Comparison of ENCODE assay signal across 8 mouse cellular contexts in genomic region chr16:4683581-4684456, GRCm38 (mm10). TPM values are rescaled to one million over a fixed set of nuclear protein-coding genes. Genes with fewer than 3 reads are reported as not detected.
DNase-seq lines count a peak whose midpoint lies in the region; ATAC-seq and TF ChIP-seq lines count a peak whose summit lies in the region.

No protein-coding gene starts in this region.

- no peak for TF ChIP-seq CTCF in bone marrow macrophage, adult 2 months (IDR thresholded peaks at IDR 0.05; ENCODE audit: low read depth, low read length)
- TF ChIP-seq CTCF in embryonic fibroblast, embryonic 13.5 days (IDR thresholded peaks at IDR 0.05; ENCODE audit: borderline replicate concordance, insufficient read depth, low read length) = no peak

- DNase-seq in A20 (ENCODE audit: low read depth, low spot score) = peak; percentile 99
- peak; percentile 94 to 95 for DNase-seq in heart, adult 9 months (ENCODE audit: low spot score in 2 of 2)
- DNase-seq in monocyte, adult 2 months (ENCODE audit: low read depth in 1 of 2, low spot score in 2 of 2) = peak; percentile 78 to 92
- DNase-seq in spleen, postnatal 36 days (ENCODE audit: low spot score in 2 of 2) = peak; percentile 95 to 96

- TF ChIP-seq POLR2A in bone marrow macrophage, adult 2 months (IDR thresholded peaks at IDR 0.05; ENCODE audit: borderline replicate concordance, low read depth, low read length) = no peak
- peak; percentile 87 for TF ChIP-seq POLR2A in embryonic fibroblast, embryonic 13.5 days (IDR thresholded peaks at IDR 0.05; ENCODE audit: low read depth, low read length)

- H3K4me3 ChIP-seq in bone marrow macrophage, adult 2 months (ENCODE audit: insufficient read depth, low read length) = peak overlapping the region; percentile 82
- peak overlapping the region; percentile 94 for H3K4me3 ChIP-seq in embryonic fibroblast, embryonic 13.5 days (ENCODE audit: insufficient read depth, low read length)
- peak overlapping the region; percentile 93 for H3K4me3 ChIP-seq in kidney, embryonic 14.5 days (ENCODE audit: low read length)
- H3K4me3 ChIP-seq in limb, embryonic 15.5 days = peak overlapping the region; percentile 75

- peaks cover 13% of the 10 kb centered on the region for H3K36me3 ChIP-seq in kidney, embryonic 14.5 days (ENCODE audit: control insufficient read depth, insufficient read depth, low read length)
- peaks cover 16% of the 10 kb centered on the region for H3K36me3 ChIP-seq in limb, embryonic 15.5 days

- no peaks in the 10 kb centered on the region for H3K9me3 ChIP-seq in kidney, embryonic 14.5 days (ENCODE audit: control insufficient read depth, low read length)
- no peaks in the 10 kb centered on the region for H3K9me3 ChIP-seq in limb, embryonic 15.5 days

- WGBS in kidney, embryonic 14.5 days = under 1% methylated on average over 54 of the region's 54 CpGs
- under 1% methylated on average over 54 of the region's 54 CpGs for WGBS in limb, embryonic 15.5 days

- ATAC-seq in kidney, embryonic 14.5 days (ENCODE audit: low FRiP score, low TSS enrichment) = peak; percentile 86
- ATAC-seq in limb, embryonic 15.5 days (ENCODE audit: insufficient number of reproducible peaks, low FRiP score, low TSS enrichment, low read depth) = peak; percentile 88

- peak overlapping the region; percentile 87 for H3K27ac ChIP-seq in bone marrow macrophage, adult 2 months (ENCODE audit: insufficient read depth, low read depth, low read length)
- H3K27ac ChIP-seq in embryonic fibroblast, embryonic 13.5 days (ENCODE audit: insufficient read depth, low read length) = peak overlapping the region; percentile 98
- H3K27ac ChIP-seq in kidney, embryonic 14.5 days (ENCODE audit: low read depth, low read length) = peak overlapping the region; percentile 73; the same call in 1 of the 2 replicates
- peak overlapping the region; percentile 93 for H3K27ac ChIP-seq in limb, embryonic 15.5 days

- peak overlapping the region; percentile 90 for H3K9ac ChIP-seq in kidney, embryonic 14.5 days (ENCODE audit: low read depth, low read length)
- H3K9ac ChIP-seq in limb, embryonic 15.5 days = peak overlapping the region; percentile 82

- peaks cover 10% of the 10 kb centered on the region for H3K4me1 ChIP-seq in bone marrow macrophage, adult 2 months (ENCODE audit: control insufficient read depth, insufficient read depth, low read length)
- H3K4me1 ChIP-seq in embryonic fibroblast, embryonic 13.5 days (ENCODE audit: control insufficient read depth, insufficient read depth, low read length) = peaks cover 11% of the 10 kb centered on the region
- H3K4me1 ChIP-seq in kidney, embryonic 14.5 days (ENCODE audit: control insufficient read depth, insufficient read depth, low read length) = peaks cover 13% of the 10 kb centered on the region
- peaks cover 22% of the 10 kb centered on the region for H3K4me1 ChIP-seq in limb, embryonic 15.5 days

- no peaks in the 10 kb centered on the region for H3K27me3 ChIP-seq in kidney, embryonic 14.5 days (ENCODE audit: control insufficient read depth, insufficient read depth, low read length)
- H3K27me3 ChIP-seq in limb, embryonic 15.5 days = no peaks in the 10 kb centered on the region

- H3K4me2 ChIP-seq in kidney, embryonic 14.5 days (replicated peaks; ENCODE audit: low read depth, low read length) = peak overlapping the region; percentile 94
- H3K4me2 ChIP-seq in limb, embryonic 15.5 days = peak overlapping the region; percentile 85

RNA-seq across cellular contexts. Expression of gene Coro7, which starts 4.2 kb away (rescaled TPM):
- polyA plus RNA-seq in bone marrow macrophage, adult 2 months (2012; ENCODE audit: insufficient read depth, insufficient read length, missing spikeins) = 110 and 115 TPM in 2 replicates
- polyA plus RNA-seq in embryonic fibroblast, embryonic 13.5 days (2011; ENCODE audit: insufficient read length, low read depth, missing spikeins) = 17.7 and 23.3 TPM in 2 replicates
- 12.0 and 16.4 TPM in 2 replicates for polyA plus RNA-seq in kidney, embryonic 14.5 days (2014; fragmentation: Nextera tagmentation; extraction: Ambion mirVana)
- polyA plus RNA-seq in limb, embryonic 15.5 days (2015; fragmentation: Nextera tagmentation; extraction: Ambion mirVana) = 16.8 and 18.4 TPM in 2 replicates

RNA-seq across cellular contexts. Expression of gene Nmral1, which starts 35.3 kb away (rescaled TPM):
- 16.0 and 18.7 TPM in 2 replicates for polyA plus RNA-seq in bone marrow macrophage, adult 2 months (2012; ENCODE audit: insufficient read depth, insufficient read length, missing spikeins)
- 9.7 and 14.8 TPM in 2 replicates for polyA plus RNA-seq in embryonic fibroblast, embryonic 13.5 days (2011; ENCODE audit: insufficient read length, low read depth, missing spikeins)
- 132 and 145 TPM in 2 replicates for polyA plus RNA-seq in kidney, embryonic 14.5 days (2014; fragmentation: Nextera tagmentation; extraction: Ambion mirVana)
- polyA plus RNA-seq in limb, embryonic 15.5 days (2015; fragmentation: Nextera tagmentation; extraction: Ambion mirVana) = 48.3 and 54.5 TPM in 2 replicates

RNA-seq across cellular contexts. Expression of gene Hmox2, which starts 42.3 kb away (rescaled TPM):
- polyA plus RNA-seq in bone marrow macrophage, adult 2 months (2012; ENCODE audit: insufficient read depth, insufficient read length, missing spikeins) = 230 and 252 TPM in 2 replicates
- polyA plus RNA-seq in embryonic fibroblast, embryonic 13.5 days (2011; ENCODE audit: insufficient read length, low read depth, missing spikeins) = 47.7 and 50.0 TPM in 2 replicates
- 103 and 113 TPM in 2 replicates for polyA plus RNA-seq in kidney, embryonic 14.5 days (2014; fragmentation: Nextera tagmentation; extraction: Ambion mirVana)
- 99.6 and 106 TPM in 2 replicates for polyA plus RNA-seq in limb, embryonic 15.5 days (2015; fragmentation: Nextera tagmentation; extraction: Ambion mirVana)

RNA-seq across cellular contexts. Expression of gene Dnaja3, which starts 44.0 kb away (rescaled TPM):
- polyA plus RNA-seq in bone marrow macrophage, adult 2 months (2012; ENCODE audit: insufficient read depth, insufficient read length, missing spikeins) = 20.0 and 21.3 TPM in 2 replicates
- polyA plus RNA-seq in embryonic fibroblast, embryonic 13.5 days (2011; ENCODE audit: insufficient read length, low read depth, missing spikeins) = 39.7 and 47.6 TPM in 2 replicates
- 46.3 and 68.8 TPM in 2 replicates for polyA plus RNA-seq in kidney, embryonic 14.5 days (2014; fragmentation: Nextera tagmentation; extraction: Ambion mirVana)
- 60.5 and 65.1 TPM in 2 replicates for polyA plus RNA-seq in limb, embryonic 15.5 days (2015; fragmentation: Nextera tagmentation; extraction: Ambion mirVana)

RNA-seq across cellular contexts. Expression of gene Vasn, which starts 44.1 kb away (rescaled TPM):
- 1.5 TPM in 1 of 2 replicates, not detected in the other for polyA plus RNA-seq in bone marrow macrophage, adult 2 months (2012; ENCODE audit: insufficient read depth, insufficient read length, missing spikeins)
- 72.1 and 79.5 TPM in 2 replicates for polyA plus RNA-seq in embryonic fibroblast, embryonic 13.5 days (2011; ENCODE audit: insufficient read length, low read depth, missing spikeins)
- polyA plus RNA-seq in kidney, embryonic 14.5 days (2014; fragmentation: Nextera tagmentation; extraction: Ambion mirVana) = 14.4 and 16.1 TPM in 2 replicates
- polyA plus RNA-seq in limb, embryonic 15.5 days (2015; fragmentation: Nextera tagmentation; extraction: Ambion mirVana) = 41.5 and 45.1 TPM in 2 replicates

Comparison
In these comparisons a context has a peak if more than half of its experiments do, and no peak if none do; other contexts are left out.
1. Peak in every context shown above with its lines: DNase-seq, ATAC-seq, H3K4me3 ChIP-seq and H3K27ac ChIP-seq.